Mouse (Mus musculus) ovary, postnatal 10 days (tissue): ENCODE measurements around the gene Brsk2.

Experiments used
- DNase-seq: peaks from one replicate; pipeline ENCODE4 v3.0.0; 2022; ENCODE audit warnings: low spot score

The Brsk2 gene

GRCm38 (mm10) chr7:142034198-142034597 is 84.6 kb downstream of the Brsk2 start:
- no peak for DNase-seq

GRCm38 (mm10) chr7:142035048-142035811 is 85.7 kb downstream of the Brsk2 start:
- DNase-seq = no peak

- no peak for DNase-seq
These were observed 88.1 kb downstream of the Brsk2 start for GRCm38 (mm10) chr7:142037553-142038170.

GRCm38 (mm10) chr7:142040756-142041155 is 91.2 kb downstream of the Brsk2 start:
- DNase-seq = no peak

- DNase-seq = no peak
These were observed 95.8 kb downstream of the Brsk2 start for GRCm38 (mm10) chr7:142045344-142045743.

GRCm38 (mm10) chr7:142045932-142046331 is 96.4 kb downstream of the Brsk2 start:
- DNase-seq = no peak

GRCm38 (mm10) chr7:142050536-142050935 is 101.0 kb downstream of the Brsk2 start:
- no peak for DNase-seq
